Mouse (Mus musculus): ENCODE measurements around the gene Snx4.

The Snx4 gene

DNA sequence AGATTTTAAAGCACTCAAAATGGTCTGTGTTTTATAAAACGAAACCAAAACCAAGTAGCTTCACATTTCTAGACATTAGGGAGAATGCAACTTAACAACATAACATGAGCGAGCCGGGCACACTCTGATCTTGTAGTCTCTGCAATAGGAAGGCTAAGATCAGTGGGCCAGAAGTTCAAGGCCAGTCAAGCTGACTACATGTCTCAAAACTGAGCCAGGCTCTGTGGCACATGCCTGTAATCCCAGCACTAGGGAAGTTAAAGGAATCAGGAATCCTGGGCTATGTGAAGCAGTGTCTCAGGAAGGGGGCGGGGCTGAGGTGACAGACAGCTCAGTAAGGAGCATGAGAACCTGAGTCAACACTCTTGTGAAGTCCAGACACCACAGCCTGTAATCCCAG lies 93.6 kb downstream of the Snx4 start:
- no peak for DNase-seq

DNA sequence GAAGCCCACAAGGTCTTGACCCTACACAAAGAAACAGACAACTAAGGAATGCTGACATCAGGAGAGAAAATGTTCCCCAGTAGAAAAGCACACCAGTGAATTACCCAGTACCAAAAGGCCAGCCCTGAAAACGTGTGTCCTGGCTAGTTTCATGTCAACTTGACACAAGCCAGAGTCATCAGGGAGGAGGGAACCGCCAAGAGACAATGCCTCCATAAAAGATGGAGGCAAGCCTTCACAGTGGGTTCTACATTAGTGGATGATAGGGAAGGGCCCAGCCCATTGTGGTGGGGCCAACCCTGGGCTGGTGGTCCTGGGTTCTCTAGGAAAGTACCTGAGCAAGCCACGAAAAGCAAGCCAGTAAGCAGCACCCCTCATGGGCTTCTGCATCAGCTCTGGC lies 95.1 kb downstream of the Snx4 start:
- no peak for DNase-seq

DNA sequence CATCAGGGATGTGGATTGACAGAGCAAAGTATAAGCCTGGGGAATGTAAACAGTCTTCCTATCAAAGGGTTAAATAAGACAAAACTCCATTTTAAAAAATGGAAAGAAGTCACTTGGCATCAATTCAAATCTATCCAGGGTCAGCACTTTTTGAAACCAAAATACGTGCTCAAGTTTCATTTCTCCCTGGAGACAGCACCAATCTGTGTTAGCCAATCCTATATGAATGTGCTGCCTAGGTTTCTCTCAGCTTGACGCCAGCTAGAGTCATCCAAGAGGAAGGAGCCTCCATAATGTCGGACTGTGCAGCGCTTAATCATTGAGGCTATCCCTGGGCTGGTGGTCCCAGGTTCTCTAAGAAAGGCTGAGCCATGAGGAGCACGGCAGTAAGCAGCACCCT lies 95.9 kb downstream of the Snx4 start:
- no peak for DNase-seq
